Mouse (Mus musculus) urinary bladder, postnatal 25 days (tissue): Measurements from ENCODE around the gene Rpl23a.
A peak's percentile ranks its signal among the peaks of the same experiment; 100 is the strongest.

Source experiments
- DNase-seq: peaks from one replicate; pipeline ENCODE4 v3.0.0; 2022; ENCODE audit warnings: low spot score

Gene Rpl23a

GRCm38 (mm10) chr11:78182961-78183844, at the start of gene Rpl23a:
Rpl23a (minus strand) TSS chr11:78183584.
- DNase-seq: peak; percentile 67

- DNase-seq: no peak
Measured at GRCm38 (mm10) chr11:78231518-78231917, 48.1 kb upstream of the Rpl23a start.

- no peak for DNase-seq
Measured at GRCm38 (mm10) chr11:78223586-78223985, 40.2 kb upstream of the Rpl23a start.

GRCm38 (mm10) chr11:78215709-78216317, 32.4 kb upstream of the Rpl23a start:
- no peak for DNase-seq

- DNase-seq: no peak
Measured at GRCm38 (mm10) chr11:78213086-78213817, 29.9 kb upstream of the Rpl23a start.

GRCm38 (mm10) chr11:78211513-78211912, 28.1 kb upstream of the Rpl23a start:
- no peak for DNase-seq

- no peak for DNase-seq
Measured at GRCm38 (mm10) chr11:78210615-78211014, 27.2 kb upstream of the Rpl23a start.

- no peak for DNase-seq
Measured at GRCm38 (mm10) chr11:78209886-78210285, 26.5 kb upstream of the Rpl23a start.

- DNase-seq: no peak
Measured at GRCm38 (mm10) chr11:78207190-78207589, 23.8 kb upstream of the Rpl23a start.

- DNase-seq: no peak
Measured at GRCm38 (mm10) chr11:78205361-78206206, 22.2 kb upstream of the Rpl23a start.

- no peak for DNase-seq
Measured at GRCm38 (mm10) chr11:78204287-78204686, 20.9 kb upstream of the Rpl23a start.

GRCm38 (mm10) chr11:78202372-78202771, 19.0 kb upstream of the Rpl23a start:
- DNase-seq: no peak

- DNase-seq: no peak
Measured at GRCm38 (mm10) chr11:78195101-78195863, 11.9 kb upstream of the Rpl23a start.

- DNase-seq: peak; percentile 73
Measured at GRCm38 (mm10) chr11:78194411-78195100, 11.2 kb upstream of the Rpl23a start.

GRCm38 (mm10) chr11:78193113-78193512, 9.7 kb upstream of the Rpl23a start, which contains the start of gene Proca1:
Proca1 (plus strand) TSS chr11:78193392.
- no peak for DNase-seq

- DNase-seq: no peak
Measured at GRCm38 (mm10) chr11:78190041-78190440, 6.7 kb upstream of the Rpl23a start.

- DNase-seq: peak; percentile 50
Measured at GRCm38 (mm10) chr11:78189234-78190040, 6.1 kb upstream of the Rpl23a start.

GRCm38 (mm10) chr11:78188331-78189233, 5.2 kb upstream of the Rpl23a start, which contains the start of gene Rab34:
Rab34 (plus strand) TSS chr11:78188430.
- peak; percentile 57 for DNase-seq
